ENCODE assay signal across 8 mouse cellular contexts in the genomic region with DNA sequence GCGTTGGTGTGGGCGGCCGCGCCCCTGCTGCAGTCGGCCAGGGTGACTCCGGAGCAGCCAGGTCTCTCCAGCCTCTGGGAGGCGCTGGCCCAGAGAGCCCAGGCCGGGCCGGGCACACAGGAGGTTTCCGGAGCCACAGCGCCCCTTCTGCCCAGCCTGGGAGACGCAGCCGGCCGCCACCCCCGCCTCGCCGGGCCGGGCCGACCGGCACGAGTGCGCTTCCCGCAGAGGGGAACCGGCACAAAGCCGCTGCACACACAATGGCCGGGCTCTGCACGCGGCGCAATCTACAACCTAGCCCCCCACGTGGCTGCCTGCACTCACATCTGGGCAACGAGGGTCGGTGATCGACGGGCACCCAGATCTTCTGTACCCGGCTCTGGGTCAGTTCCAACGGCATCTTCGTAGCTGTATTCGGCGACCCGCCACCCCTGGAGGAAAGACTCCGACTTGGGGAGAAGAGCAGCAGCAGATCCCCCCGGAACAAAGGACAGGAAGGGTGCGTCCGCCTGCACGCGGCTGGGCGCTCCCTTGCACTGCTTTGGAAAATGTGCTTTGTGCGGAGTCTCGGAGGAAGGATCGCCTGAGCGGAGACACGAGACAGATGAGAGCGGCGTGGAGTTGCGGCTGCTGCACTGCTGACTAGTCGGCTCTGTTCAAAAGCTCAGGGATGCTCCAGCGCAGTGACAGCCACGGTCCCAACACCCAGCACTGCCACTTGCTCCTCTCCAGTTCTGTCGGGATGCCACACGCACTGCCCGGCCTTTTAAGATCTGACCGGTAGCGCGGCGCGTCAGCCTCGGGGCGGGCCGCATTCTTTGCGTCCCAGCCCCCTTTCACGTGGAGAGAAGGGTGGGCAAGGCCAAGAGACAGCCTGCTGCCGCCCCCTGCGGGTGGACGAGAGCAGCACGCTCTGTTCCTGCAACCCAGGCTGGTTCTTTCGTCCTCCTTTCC. TPM values are rescaled to one million over a fixed set of nuclear protein-coding genes. Genes with fewer than 3 reads are reported as not detected.
DNase-seq lines count a peak whose midpoint lies in the region; ATAC-seq and TF ChIP-seq lines count a peak whose summit lies in the region.

No protein-coding gene starts in this region.

- no peaks in the 10 kb centered on the region for H3K27me3 ChIP-seq in ES-Bruce4 (ENCODE audit: control insufficient read depth, insufficient read depth, low read length, poor library complexity, severe bottlenecking)
- no peaks in the 10 kb centered on the region; the same call in 1 of the 2 replicates for H3K27me3 ChIP-seq in forebrain, embryonic 14.5 days (replicated peaks; ENCODE audit: control insufficient read depth, insufficient read depth, low read length)
- H3K27me3 ChIP-seq in liver, embryonic 16.5 days (ENCODE audit: control insufficient read depth, insufficient read depth, low read depth, low read length): peaks cover 32% of the 10 kb centered on the region
- H3K27me3 ChIP-seq in neural tube, embryonic 12.5 days (replicated peaks): peaks cover 11% of the 10 kb centered on the region; the same call in 1 of the 2 replicates
- no peaks in the 10 kb centered on the region for H3K27me3 ChIP-seq in stomach, postnatal 0 days (ENCODE audit: control insufficient read depth, insufficient read depth, low read length)

- no peak overlapping the region for H3K27ac ChIP-seq in ES-Bruce4 (ENCODE audit: insufficient read depth, low read length)
- H3K27ac ChIP-seq in forebrain, embryonic 14.5 days (ENCODE audit: low read depth, low read length): peak overlapping the region; percentile 93
- peak overlapping the region; percentile 57 for H3K27ac ChIP-seq in liver, embryonic 16.5 days (ENCODE audit: low read length)
- peak overlapping the region; percentile 86 for H3K27ac ChIP-seq in neural tube, embryonic 12.5 days
- peak overlapping the region; percentile 92 for H3K27ac ChIP-seq in stomach, postnatal 0 days (replicated peaks)

- intact Hi-C loops in heart, postnatal 14 days (cut with DNase I): loop anchor here (1.0 kb wide), 2 partner anchors 41 to 170 kb away; no protein-coding TSS in a partner anchor

- whole genome bisulfite sequencing in forebrain, embryonic 14.5 days: under 1% methylated on average over 74 of the region's 76 CpGs
- 1% methylated on average over 76 of the region's 76 CpGs for WGBS in large intestine, adult 2 months
- under 1% methylated on average over 76 of the region's 76 CpGs for WGBS in liver, embryonic 16.5 days (ENCODE audit: insufficient replicate concordance)
- under 1% methylated on average over 76 of the region's 76 CpGs for whole genome bisulfite sequencing in neural tube, embryonic 12.5 days
- 0% methylated on average over 76 of the region's 76 CpGs for WGBS in stomach, postnatal 0 days

- peak; percentile 46 for TF ChIP-seq POLR2A in ES-Bruce4 (IDR thresholded peaks at IDR 0.05; ENCODE audit: insufficient read depth, low read length)

- peak overlapping the region; percentile 83 for H3K4me3 ChIP-seq in ES-Bruce4 (ENCODE audit: low read depth, low read length)
- peak overlapping the region; percentile 64 for H3K4me3 ChIP-seq in forebrain, embryonic 14.5 days (ENCODE audit: low read depth, low read length)
- H3K4me3 ChIP-seq in liver, embryonic 16.5 days (ENCODE audit: low read depth, low read length): peak overlapping the region; percentile 63
- peak overlapping the region; percentile 65 for H3K4me3 ChIP-seq in neural tube, embryonic 12.5 days
- peak overlapping the region; percentile 60 for H3K4me3 ChIP-seq in stomach, postnatal 0 days (ENCODE audit: low read depth, low read length)

- H3K4me2 ChIP-seq in forebrain, embryonic 14.5 days (ENCODE audit: low read length): peak overlapping the region; percentile 89
- peak overlapping the region; percentile 76 for H3K4me2 ChIP-seq in liver, embryonic 16.5 days (ENCODE audit: low read depth, low read length)
- H3K4me2 ChIP-seq in neural tube, embryonic 12.5 days (replicated peaks): peak overlapping the region; percentile 90
- H3K4me2 ChIP-seq in stomach, postnatal 0 days (replicated peaks; ENCODE audit: low read depth): peak overlapping the region; percentile 89

- TF ChIP-seq EP300 in ES-Bruce4 (IDR thresholded peaks at IDR 0.05; ENCODE audit: insufficient read depth, low read depth, low read length): peak; percentile 64; the same call in 1 of the 2 replicates
- peak; percentile 29 for TF ChIP-seq EP300 in stomach, postnatal 0 days (optimal IDR thresholded peaks at IDR 0.05)

- peak; percentile 82 for DNase-seq in cerebellum, adult 11 months
- DNase-seq in forebrain, embryonic 14.5 days (ENCODE audit: low spot score): peak; percentile 95
- peak; percentile 94 to 95 for DNase-seq in heart, postnatal 14 days
- peak; percentile 54 for DNase-seq in large intestine, adult 2 months (ENCODE audit: low read depth, low spot score)
- DNase-seq in stomach, postnatal 0 days (ENCODE audit: low spot score): peak; percentile 94

- peak overlapping the region; percentile 60 for H3K9ac ChIP-seq in ES-Bruce4 (ENCODE audit: low read depth, poor library complexity, severe bottlenecking)
- peak overlapping the region; percentile 84 for H3K9ac ChIP-seq in forebrain, embryonic 14.5 days (ENCODE audit: low read length)
- peak overlapping the region; percentile 13 for H3K9ac ChIP-seq in liver, embryonic 16.5 days (ENCODE audit: low read depth, low read length)
- peak overlapping the region; percentile 80 for H3K9ac ChIP-seq in neural tube, embryonic 12.5 days
- H3K9ac ChIP-seq in stomach, postnatal 0 days (ENCODE audit: low read length): peak overlapping the region; percentile 70

- H3K4me1 ChIP-seq in ES-Bruce4 (ENCODE audit: control insufficient read depth, insufficient read depth, low read length): no peaks in the 10 kb centered on the region
- peaks cover 9% of the 10 kb centered on the region; the same call in 1 of the 2 replicates for H3K4me1 ChIP-seq in forebrain, embryonic 14.5 days (ENCODE audit: control insufficient read depth, insufficient read depth, low read length)
- H3K4me1 ChIP-seq in liver, embryonic 16.5 days (ENCODE audit: control insufficient read depth, low read depth, low read length): no peaks in the 10 kb centered on the region; the same call in 1 of the 2 replicates
- peaks cover 21% of the 10 kb centered on the region for H3K4me1 ChIP-seq in neural tube, embryonic 12.5 days
- peaks cover 6% of the 10 kb centered on the region; the same call in 1 of the 2 replicates for H3K4me1 ChIP-seq in stomach, postnatal 0 days (replicated peaks; ENCODE audit: control insufficient read depth, insufficient read depth)

- peak; percentile 87 for ATAC-seq in forebrain, embryonic 14.5 days
- peak; percentile 76 for ATAC-seq in liver, embryonic 16.5 days (ENCODE audit: low read depth)
- peak; percentile 88 for ATAC-seq in neural tube, embryonic 12.5 days (ENCODE audit: low FRiP score, low read depth)
- ATAC-seq in stomach, postnatal 0 days (ENCODE audit: low FRiP score, low TSS enrichment): peak; percentile 93

- H3K9me3 ChIP-seq in ES-Bruce4 (replicated peaks; ENCODE audit: control insufficient read depth, insufficient read depth, low read length, poor library complexity, severe bottlenecking): no peaks in the 10 kb centered on the region
- H3K9me3 ChIP-seq in forebrain, embryonic 14.5 days (replicated peaks; ENCODE audit: control insufficient read depth, low read length): no peaks in the 10 kb centered on the region
- H3K9me3 ChIP-seq in liver, embryonic 16.5 days (replicated peaks; ENCODE audit: control insufficient read depth, low read length): no peaks in the 10 kb centered on the region
- no peaks in the 10 kb centered on the region for H3K9me3 ChIP-seq in neural tube, embryonic 12.5 days
- no peaks in the 10 kb centered on the region for H3K9me3 ChIP-seq in stomach, postnatal 0 days (ENCODE audit: control insufficient read depth, low read length)

- H3K36me3 ChIP-seq in ES-Bruce4 (ENCODE audit: control insufficient read depth, insufficient read depth, low read length, poor library complexity, severe bottlenecking): no peaks in the 10 kb centered on the region
- H3K36me3 ChIP-seq in forebrain, embryonic 14.5 days (ENCODE audit: control insufficient read depth, insufficient read depth, low read length): 0 out of 2 replicates have a peak, but pooled peaks cover 6% of the 10 kb centered on the region
- H3K36me3 ChIP-seq in liver, embryonic 16.5 days (ENCODE audit: control insufficient read depth, insufficient read depth): no peaks in the 10 kb centered on the region
- H3K36me3 ChIP-seq in neural tube, embryonic 12.5 days: peaks cover 9% of the 10 kb centered on the region; the same call in 1 of the 2 replicates
- H3K36me3 ChIP-seq in stomach, postnatal 0 days (ENCODE audit: control insufficient read depth, insufficient read depth, low read length): no peaks in the 10 kb centered on the region

- TF ChIP-seq CTCF in ES-Bruce4 (IDR thresholded peaks at IDR 0.05; ENCODE audit: low read depth, low read length): peak; percentile 82
- peak; percentile 95 for TF ChIP-seq CTCF in stomach, postnatal 0 days (IDR thresholded peaks at IDR 0.05; ENCODE audit: low read depth)

RNA-seq across cellular contexts. Expression of a gene that starts 52.3 kb away (rescaled TPM):
- 73.8 and 74.9 TPM in 2 replicates for polyA plus RNA-seq in ES-Bruce4 (2011; ENCODE audit: insufficient read depth, insufficient read length, low read depth, missing spikeins)
- polyA plus RNA-seq in forebrain, embryonic 14.5 days (2014; fragmentation: Nextera tagmentation; extraction: Ambion mirVana): 19.8 and 23.5 TPM in 2 replicates
- 10 to 100 TPM; 11.9 to 14.5 TPM for total RNA-seq in heart, postnatal 14 days (2021)
- polyA plus RNA-seq in large intestine, adult 2 months (2012; rRNA removed): 14.7 and 21.8 TPM in 2 replicates
- polyA plus RNA-seq in liver, embryonic 16.5 days (2015; fragmentation: Nextera tagmentation; extraction: Ambion mirVana): 5.8 and 6.1 TPM in 2 replicates
- 21.2 and 21.5 TPM in 2 replicates for polyA plus RNA-seq in neural tube, embryonic 12.5 days (2016; fragmentation: Nextera tagmentation; extraction: Ambion mirVana)
- 5.5 TPM in 2 replicates for polyA plus RNA-seq in stomach, postnatal 0 days (2015; fragmentation: Nextera tagmentation; extraction: Ambion mirVana)

Comparison
In these comparisons a context has a peak if more than half of its experiments do, and no peak if none do; other contexts are left out.
1. H3K9ac ChIP-seq: peak in every context shown above with its lines; median percentile 84 in forebrain, embryonic 14.5 days; 80 in neural tube, embryonic 12.5 days; 70 in stomach, postnatal 0 days; 60 in ES-Bruce4; 13 in liver, embryonic 16.5 days.